Mouse (Mus musculus): ENCODE measurements around the gene Tgif1.

Tgif1 gene

GRCm38 (mm10) chr17:70866029-70866428 is 12.7 kb upstream of the Tgif1 start:
- DNase-seq (ENCODE audit: low spot score in 2 of 2): no peak

- DNase-seq (ENCODE audit: low spot score in 2 of 2): no peak
Observed at GRCm38 (mm10) chr17:70865060-70865604, 11.8 kb upstream of the Tgif1 start.

GRCm38 (mm10) chr17:70864645-70865044 is 11.3 kb upstream of the Tgif1 start:
- DNase-seq (ENCODE audit: low spot score in 2 of 2): no peak

- no peak for DNase-seq (ENCODE audit: low spot score in 2 of 2)
Observed at GRCm38 (mm10) chr17:70864117-70864516, 10.8 kb upstream of the Tgif1 start.

GRCm38 (mm10) chr17:70858814-70859213 is 5.5 kb upstream of the Tgif1 start:
- DNase-seq (ENCODE audit: low spot score in 2 of 2): no peak

GRCm38 (mm10) chr17:70856871-70857415 is 3.6 kb upstream of the Tgif1 start:
- DNase-seq (ENCODE audit: low spot score in 2 of 2): no peak

GRCm38 (mm10) chr17:70854021-70854420 is 675 bp upstream of the Tgif1 start:
- no peak for DNase-seq (ENCODE audit: low spot score in 2 of 2)

GRCm38 (mm10) chr17:70852686-70853386 is 510 bp downstream of the Tgif1 start:
- DNase-seq (ENCODE audit: low spot score in 2 of 2): peak; percentile 49 to 51

GRCm38 (mm10) chr17:70852011-70852685 is 1.2 kb downstream of the Tgif1 start:
- DNase-seq (ENCODE audit: low spot score in 2 of 2): peak; percentile 88 to 89

GRCm38 (mm10) chr17:70850996-70851991 is 2.1 kb downstream of the Tgif1 start:
- peak; percentile 75 to 78 for DNase-seq (ENCODE audit: low spot score in 2 of 2)

- DNase-seq (ENCODE audit: low spot score in 2 of 2): peak; percentile 45 to 53
Observed at GRCm38 (mm10) chr17:70850233-70850995, 2.9 kb downstream of the Tgif1 start.

- peak; percentile 79 for DNase-seq (ENCODE audit: low spot score in 2 of 2)
Observed at GRCm38 (mm10) chr17:70849399-70850232, 3.7 kb downstream of the Tgif1 start.

GRCm38 (mm10) chr17:70848511-70849398 is 4.6 kb downstream of the Tgif1 start:
- peak; percentile 31 to 52 for DNase-seq (ENCODE audit: low spot score in 2 of 2)

GRCm38 (mm10) chr17:70847751-70848510 is 5.4 kb downstream of the Tgif1 start:
- DNase-seq (ENCODE audit: low spot score in 2 of 2): no peak

GRCm38 (mm10) chr17:70847086-70847485 is 6.3 kb downstream of the Tgif1 start:
- peak; percentile 59 to 72 for DNase-seq (ENCODE audit: low spot score in 2 of 2)

GRCm38 (mm10) chr17:70846111-70846644 is 7.2 kb downstream of the Tgif1 start:
- no peak for DNase-seq (ENCODE audit: low spot score in 2 of 2)

- no peak for DNase-seq (ENCODE audit: low spot score in 2 of 2)
Observed at GRCm38 (mm10) chr17:70845543-70845942, 7.8 kb downstream of the Tgif1 start.

- no peak for DNase-seq (ENCODE audit: low spot score in 2 of 2)
Observed at GRCm38 (mm10) chr17:70844971-70845370, 8.4 kb downstream of the Tgif1 start.
